Mouse (Mus musculus) liver, postnatal 0 days (tissue): ENCODE results near the gene Gpr141.

Experiments
- CTCF ChIP-seq: sonication (generic); IDR thresholded peaks from 2 replicates; pipeline ENCODE4 v1.5.1; 2016; ENCODE audit warnings: antibody characterized with exemption, low read depth
- EP300 ChIP-seq: IDR thresholded peaks from 2 replicates; pipeline ENCODE4 v1.6.1; 2016; ENCODE audit warnings: antibody characterized with exemption, low read depth, mild to moderate bottlenecking

- TF ChIP-seq CTCF: peak; percentile 31
- TF ChIP-seq EP300: no peak
These were observed 53.9 kb downstream of the Gpr141 start for GRCm38 (mm10) chr13:19770163-19770562.
